Comparison of ENCODE assay signal across 8 mouse cellular contexts in the genomic region with DNA sequence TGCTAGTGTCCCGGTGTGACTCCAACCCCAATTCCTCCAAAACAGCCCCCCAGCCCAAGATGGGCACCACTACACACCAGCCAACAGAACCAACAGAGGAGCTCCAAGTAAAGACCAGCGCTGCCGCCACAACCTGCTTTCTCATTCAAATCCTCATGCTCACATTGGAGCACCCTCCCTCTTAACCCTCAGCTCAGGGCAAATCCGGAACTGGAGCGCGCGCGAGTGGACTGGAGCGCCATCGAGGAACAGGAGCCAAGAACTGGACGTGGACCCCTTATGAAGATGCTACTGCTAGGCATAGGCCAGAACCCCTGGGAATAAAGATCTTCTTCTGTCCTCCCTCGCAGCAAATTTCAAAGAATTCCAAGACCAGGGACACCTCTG. TPM values are rescaled to one million over a fixed set of nuclear protein-coding genes. Genes with fewer than 3 reads are reported as not detected.
DNase-seq lines count a peak whose midpoint lies in the region; ATAC-seq and TF ChIP-seq lines count a peak whose summit lies in the region.

A gene (minus strand): TSS at position 164 of the 387 bp plus-strand sequence.

- H3K36me3 ChIP-seq in embryonic facial prominence, embryonic 14.5 days (ENCODE audit: control insufficient read depth, insufficient read depth, low read length), result no peaks in the 10 kb centered on the region
- no peaks in the 10 kb centered on the region for H3K36me3 ChIP-seq in hindbrain, embryonic 12.5 days
- no peaks in the 10 kb centered on the region for H3K36me3 ChIP-seq in megakaryocyte, embryonic 14.5 days (replicated peaks; ENCODE audit: low read length)
- no peaks in the 10 kb centered on the region for H3K36me3 ChIP-seq in small intestine, adult 2 months (ENCODE audit: control insufficient read depth, insufficient read depth, low read length)

- H3K9ac ChIP-seq in embryonic facial prominence, embryonic 14.5 days (ENCODE audit: low read depth, low read length), result peak within 1 kb of the TSS; percentile 58
- peak within 1 kb of the TSS; percentile 81 for H3K9ac ChIP-seq in hindbrain, embryonic 12.5 days

- no peak for DNase-seq in cerebellum, adult 9-10 months
- peak; percentile 68 for DNase-seq in adrenal gland, postnatal 10 days
- peak; percentile 81 for DNase-seq in embryonic facial prominence, embryonic 14.5 days (ENCODE audit: low spot score)
- peak; percentile 20 to 27 for DNase-seq in left cerebral cortex, postnatal 25 days (ENCODE audit: low spot score in 2 of 2)

- 0 out of 2 replicates have a peak, but pooled peaks cover 2% of the 10 kb centered on the region for H3K27me3 ChIP-seq in embryonic facial prominence, embryonic 14.5 days (replicated peaks; ENCODE audit: control insufficient read depth, insufficient read depth, low read length)
- no peaks in the 10 kb centered on the region for H3K27me3 ChIP-seq in hindbrain, embryonic 12.5 days
- H3K27me3 ChIP-seq in megakaryocyte, embryonic 14.5 days (replicated peaks), result peaks cover 22% of the 10 kb centered on the region
- no peaks in the 10 kb centered on the region for H3K27me3 ChIP-seq in small intestine, adult 2 months (ENCODE audit: control insufficient read depth, insufficient read depth, low read length)

- peaks cover 7% of the 10 kb centered on the region for H3K4me1 ChIP-seq in embryonic facial prominence, embryonic 14.5 days (ENCODE audit: control insufficient read depth, insufficient read depth, low read length)
- H3K4me1 ChIP-seq in hindbrain, embryonic 12.5 days, result peaks cover 26% of the 10 kb centered on the region
- peaks cover 19% of the 10 kb centered on the region for H3K4me1 ChIP-seq in megakaryocyte, embryonic 14.5 days
- peaks cover 5% of the 10 kb centered on the region; the same call in 1 of the 2 replicates for H3K4me1 ChIP-seq in small intestine, adult 2 months (ENCODE audit: control insufficient read depth, insufficient read depth, insufficient read length, low read length)

- ATAC-seq in cerebellum, adult (ENCODE audit: insufficient number of reproducible peaks, low FRiP score, low TSS enrichment), result peak; percentile 71; the same call in 1 of the 2 replicates
- ATAC-seq in embryonic facial prominence, embryonic 14.5 days (ENCODE audit: low read depth), result peak; percentile 80
- peak; percentile 74 for ATAC-seq in hindbrain, embryonic 12.5 days (ENCODE audit: low FRiP score)

- peak within 1 kb of the TSS; percentile 96 for H3K4me2 ChIP-seq in embryonic facial prominence, embryonic 14.5 days (ENCODE audit: low read depth, low read length)
- peak within 1 kb of the TSS; percentile 82 for H3K4me2 ChIP-seq in hindbrain, embryonic 12.5 days (replicated peaks)

- TF ChIP-seq POLR2A in small intestine, adult 2 months (IDR thresholded peaks at IDR 0.05; ENCODE audit: low read depth, low read length), result no peak

- intact Hi-C loops in left cerebral cortex, postnatal 25 days (cut with DNase I), result loop anchor here (2.0 to 10.0 kb wide), 2 partner anchors 29 to 495 kb away; a partner anchor contains a TSS

- peak within 1 kb of the TSS; percentile 47; the same call in 1 of the 2 replicates for H3K27ac ChIP-seq in embryonic facial prominence, embryonic 14.5 days (replicated peaks; ENCODE audit: low read depth, low read length)
- H3K27ac ChIP-seq in hindbrain, embryonic 12.5 days, result peak within 1 kb of the TSS; percentile 93
- no peak within 1 kb of the TSS for H3K27ac ChIP-seq in small intestine, adult 2 months (ENCODE audit: insufficient read depth, low read depth, low read length)

- no peak for TF ChIP-seq CTCF in small intestine, adult 2 months (IDR thresholded peaks at IDR 0.05; ENCODE audit: extremely low read depth, insufficient read length, insufficient replicate concordance, low read depth, low read length)

- H3K4me3 ChIP-seq in embryonic facial prominence, embryonic 14.5 days (ENCODE audit: low read depth, low read length), result peak within 1 kb of the TSS; percentile 66
- peak within 1 kb of the TSS; percentile 77 for H3K4me3 ChIP-seq in hindbrain, embryonic 12.5 days
- H3K4me3 ChIP-seq in megakaryocyte, embryonic 14.5 days (replicated peaks), result peak within 1 kb of the TSS; percentile 92
- H3K4me3 ChIP-seq in small intestine, adult 2 months (ENCODE audit: low read depth, low read length), result peak within 1 kb of the TSS; percentile 87

- 1% methylated on average over 12 of the region's 12 CpGs for WGBS in embryonic facial prominence, embryonic 14.5 days
- 0% methylated on average over 12 of the region's 12 CpGs for whole genome bisulfite sequencing in hindbrain, embryonic 12.5 days
- WGBS in small intestine, adult 2 months, result under 1% methylated on average over 12 of the region's 12 CpGs

- no peaks in the 10 kb centered on the region for H3K9me3 ChIP-seq in embryonic facial prominence, embryonic 14.5 days (ENCODE audit: control insufficient read depth, low read length)
- no peaks in the 10 kb centered on the region for H3K9me3 ChIP-seq in hindbrain, embryonic 12.5 days (replicated peaks)
- peaks cover 6% of the 10 kb centered on the region for H3K9me3 ChIP-seq in megakaryocyte, embryonic 14.5 days

RNA-seq across cellular contexts. Expression of the gene that starts here (rescaled TPM):
- under 1 TPM; 0.36 to 0.39 TPM for total RNA-seq in adrenal gland, postnatal 10 days (2021)
- polyA plus RNA-seq in embryonic facial prominence, embryonic 14.5 days (2014; fragmentation: Nextera tagmentation; extraction: Ambion mirVana), result 2.4 and 2.8 TPM in 2 replicates
- 25.2 and 25.5 TPM in 2 replicates for polyA plus RNA-seq in hindbrain, embryonic 12.5 days (2016; fragmentation: Nextera tagmentation; extraction: Ambion mirVana)
- total RNA-seq in left cerebral cortex, postnatal 25 days (2021), result 1 to 10 TPM; 7.1 to 7.9 TPM
- polyA plus RNA-seq in megakaryocyte, embryonic 14.5 days (2012; ENCODE audit: insufficient read depth, low replicate concordance), result not detected in 2 replicates
- polyA plus RNA-seq in small intestine, adult 2 months (2012; rRNA removed), result 0.96 and 1.2 TPM in 2 replicates

Comparison
In these comparisons a context has a peak if more than half of its experiments do, and no peak if none do; other contexts are left out.
1. RNA of the gene that starts here (total RNA-seq): 7.1 to 7.9 TPM in left cerebral cortex, postnatal 25 days; 0.36 to 0.39 TPM in adrenal gland, postnatal 10 days; every median in the first group is over 4 times any median in the second.
2. Peak in DNase-seq in adrenal gland, postnatal 10 days; RNA of the gene not detected or under 1 TPM.
3. Peak in every context shown above with its lines, with median percentiles within 50 percentile points of each other: ATAC-seq and H3K4me3 ChIP-seq.